Mouse (Mus musculus): Measurements from ENCODE around the gene Ghitm.
A peak's percentile ranks its signal among the peaks of the same experiment; 100 is the strongest.

Gene Ghitm

GRCm38 (mm10) chr14:37102484-37102883, 32.6 kb downstream of the Ghitm start:
- no peak for DNase-seq (ENCODE audit: low spot score)

GRCm38 (mm10) chr14:37101531-37101930, 33.5 kb downstream of the Ghitm start:
- DNase-seq (ENCODE audit: low spot score), result no peak

GRCm38 (mm10) chr14:37097956-37098530, 37.0 kb downstream of the Ghitm start, which contains the start of gene Cdhr1:
TSS of gene Cdhr1 (minus strand) at chr14:37098347.
- DNase-seq (ENCODE audit: low spot score), result peak; percentile 18

- no peak for DNase-seq (ENCODE audit: low spot score)
These were observed 39.5 kb downstream of the Ghitm start for GRCm38 (mm10) chr14:37095556-37095955.

- no peak for DNase-seq (ENCODE audit: low spot score)
These were observed 40.6 kb downstream of the Ghitm start for GRCm38 (mm10) chr14:37094436-37094835.

- no peak for DNase-seq (ENCODE audit: low spot score)
These were observed 51.3 kb downstream of the Ghitm start for GRCm38 (mm10) chr14:37083755-37084154.

- DNase-seq (ENCODE audit: low spot score), result no peak
These were observed 54.3 kb downstream of the Ghitm start for GRCm38 (mm10) chr14:37080724-37081123.
